Mouse (Mus musculus) liver, embryonic 15.5 days (tissue): Measurements from ENCODE around the gene Polr1b. TPM values are rescaled to one million over a fixed set of nuclear protein-coding genes. Genes with fewer than 3 reads are reported as not detected.

Experiments
- ATAC-seq: fragments of 200-750 bp; cut with Nextera tagmentation; 2 replicates; pipeline ENCODE4 v1.8.0; 2017; ENCODE audit warnings: moderate number of reproducible peaks, mild to moderate bottlenecking, moderate library complexity; ENCODE audit not compliant: insufficient read depth
- H3K27ac ChIP-seq: fragments of 300-500 bp; sonication (generic); replicated peaks from 2 replicates; pipeline ENCODE4 v1.5.1; 2015; ENCODE audit warnings: mild to moderate bottlenecking, inconsistent platforms
- H3K27me3 ChIP-seq: fragments of 300-500 bp; sonication (generic); 2 replicates; pipeline ENCODE4 v1.6.1; 2015; ENCODE audit warnings: mild to moderate bottlenecking, inconsistent platforms
- H3K36me3 ChIP-seq: fragments of 300-500 bp; sonication (generic); replicated peaks from 2 replicates; pipeline ENCODE4 v1.6.1; 2015; ENCODE audit warnings: moderate library complexity, mild to moderate bottlenecking, inconsistent platforms
- H3K4me1 ChIP-seq: fragments of 300-500 bp; sonication (generic); replicated peaks from 2 replicates; pipeline ENCODE4 v1.6.1; 2015; ENCODE audit warnings: inconsistent platforms
- H3K4me2 ChIP-seq: fragments of 300-500 bp; sonication (generic); 2 replicates; pipeline ENCODE4 v1.6.1; 2015; ENCODE audit warnings: moderate library complexity, mild to moderate bottlenecking, inconsistent platforms
- H3K4me3 ChIP-seq: fragments of 300-500 bp; sonication (generic); replicated peaks from 2 replicates; pipeline ENCODE4 v1.5.1; 2015; ENCODE audit warnings: mild to moderate bottlenecking, inconsistent platforms
- H3K9ac ChIP-seq: fragments of 300-500 bp; sonication (generic); 2 replicates; pipeline ENCODE4 v1.6.1; 2015; ENCODE audit warnings: moderate library complexity, mild to moderate bottlenecking, inconsistent platforms
- H3K9me3 ChIP-seq: fragments of 300-500 bp; sonication (generic); replicated peaks from 2 replicates; pipeline ENCODE4 v1.6.1; 2016; ENCODE audit warnings: inconsistent platforms
- WGBS: fragments of 180-500 bp; shearing (Covaris S2); methylation state at CpG from one replicate; pipeline ENCODE4 v1.1.7; 2015; ENCODE audit warnings: mixed read lengths; ENCODE audit not compliant: insufficient replicate concordance; 5-methylcytosine and 5-hydroxymethylcytosine counted together
- polyA plus RNA-seq: library from polyadenylated mRNA; unstranded; fragments of >200 nt; fragmentation: Nextera tagmentation; extraction: Ambion mirVana; gene quantifications from 2 replicates; pipeline ENCODE4 v1.2.1, GENCODE M21; 2015

The Polr1b gene
- polyA plus RNA-seq, 1 experiment from 2014 or later: 12.2 TPM

- Histone ChIP-seq H3K36me3 (no peaks in the 10 kb centered on the region), H3K9me3 (no peaks in the 10 kb centered on the region), H3K4me2 (no peak overlapping the region), H3K4me1 (no peaks in the 10 kb centered on the region), H3K27me3 (no peaks in the 10 kb centered on the region), H3K9ac (no peak overlapping the region), H3K4me3 (no peak overlapping the region), H3K27ac (no peak overlapping the region)
- WGBS: 52% methylated on average over 9 of the region's 9 CpGs
- ATAC-seq: no peak
Observed at GRCm38 (mm10) chr2:129151111-129151510, 50.3 kb downstream of the Polr1b start.

- Histone ChIP-seq H3K9ac (no peak overlapping the region), H3K4me2 (no peak overlapping the region), H3K36me3 (no peaks in the 10 kb centered on the region), H3K9me3 (no peaks in the 10 kb centered on the region), H3K27ac (no peak overlapping the region), H3K4me3 (no peak overlapping the region), H3K4me1 (no peaks in the 10 kb centered on the region), H3K27me3 (no peaks in the 10 kb centered on the region)
- 56% methylated on average over 1 of the region's 1 CpGs for WGBS
- no peak for ATAC-seq
Observed at GRCm38 (mm10) chr2:129152751-129153150, 52.0 kb downstream of the Polr1b start.

GRCm38 (mm10) chr2:129164815-129165214 lies 64.0 kb downstream of the Polr1b start:
- no peak overlapping the region for H3K4me3 ChIP-seq
- 43% methylated on average over 5 of the region's 5 CpGs for WGBS

GRCm38 (mm10) chr2:129166466-129167463 lies 66.0 kb downstream of the Polr1b start:
- Histone ChIP-seq H3K4me2 (no peak overlapping the region), H3K36me3 (no peaks in the 10 kb centered on the region)
- no peak for ATAC-seq

More at GRCm38 (mm10) chr2:129164815-129165214, 64.0 kb downstream of the Polr1b start:
- no peak for ATAC-seq
- Histone ChIP-seq H3K9me3 (no peaks in the 10 kb centered on the region), H3K9ac (no peak overlapping the region), H3K4me1 (no peaks in the 10 kb centered on the region), H3K27me3 (peaks cover 7% of the 10 kb centered on the region; the same call in 1 of the 2 replicates), H3K4me2 (no peak overlapping the region), H3K27ac (no peak overlapping the region), H3K36me3 (no peaks in the 10 kb centered on the region)

GRCm38 (mm10) chr2:129173386-129173785 lies 72.6 kb downstream of the Polr1b start:
- Histone ChIP-seq H3K4me3 (no peak overlapping the region), H3K9me3 (no peaks in the 10 kb centered on the region), H3K9ac (no peak overlapping the region), H3K36me3 (no peaks in the 10 kb centered on the region), H3K27ac (no peak overlapping the region), H3K4me1 (peaks cover 3% of the 10 kb centered on the region; the same call in 1 of the 2 replicates), H3K4me2 (no peak overlapping the region), H3K27me3 (peaks cover 10% of the 10 kb centered on the region; the same call in 1 of the 2 replicates)
- ATAC-seq: no peak
- 59% methylated on average over 10 of the region's 10 CpGs for WGBS

More at GRCm38 (mm10) chr2:129166466-129167463, 66.0 kb downstream of the Polr1b start:
- H3K27ac ChIP-seq: no peak overlapping the region
- H3K9me3 ChIP-seq: no peaks in the 10 kb centered on the region
- no peaks in the 10 kb centered on the region for H3K4me1 ChIP-seq
- H3K4me3 ChIP-seq: no peak overlapping the region
- 53% methylated on average over 10 of the region's 10 CpGs for WGBS
- peaks cover 5% of the 10 kb centered on the region; the same call in 1 of the 2 replicates for H3K27me3 ChIP-seq
- H3K9ac ChIP-seq: no peak overlapping the region

GRCm38 (mm10) chr2:129174474-129174873 lies 73.7 kb downstream of the Polr1b start:
- no peak for ATAC-seq
- peaks cover 3% of the 10 kb centered on the region for H3K4me1 ChIP-seq
- no peaks in the 10 kb centered on the region for H3K9me3 ChIP-seq
- no peak overlapping the region for H3K9ac ChIP-seq
- no peak overlapping the region for H3K27ac ChIP-seq
- no peak overlapping the region for H3K4me3 ChIP-seq
- peaks cover 10% of the 10 kb centered on the region; the same call in 1 of the 2 replicates for H3K27me3 ChIP-seq
- WGBS: 30% methylated on average over 7 of the region's 7 CpGs
- H3K4me2 ChIP-seq: no peak overlapping the region
- no peaks in the 10 kb centered on the region for H3K36me3 ChIP-seq

- Histone ChIP-seq H3K4me1 (peaks cover 3% of the 10 kb centered on the region), H3K4me3 (no peak overlapping the region), H3K27me3 (peaks cover 10% of the 10 kb centered on the region; the same call in 1 of the 2 replicates), H3K27ac (no peak overlapping the region), H3K4me2 (no peak overlapping the region), H3K36me3 (no peaks in the 10 kb centered on the region), H3K9ac (no peak overlapping the region), H3K9me3 (no peaks in the 10 kb centered on the region)
- WGBS: 10% methylated on average over 2 of the region's 2 CpGs
- ATAC-seq: no peak
Observed at GRCm38 (mm10) chr2:129175636-129176035, 74.8 kb downstream of the Polr1b start.

Other genes with a start within 250 kb of the Polr1b start
- gene Fbln7, start 238.0 kb upstream of the Polr1b start, polyA plus RNA-seq: 0.35 and 0.40 TPM in 2 replicates
- 2.1 and 2.7 TPM in 2 replicates for gene Zc3h8, start 156.9 kb upstream of the Polr1b start, polyA plus RNA-seq
- 0.47 and 0.66 TPM in 2 replicates for gene Zc3h6, start 133.6 kb upstream of the Polr1b start, polyA plus RNA-seq
- 2.9 and 3.3 TPM in 2 replicates for gene Gm10762, start 133.3 kb upstream of the Polr1b start, polyA plus RNA-seq
- gene Vinac1, start 52.8 kb upstream of the Polr1b start, polyA plus RNA-seq: not detected in 2 replicates
- gene Ttl, start 35.1 kb upstream of the Polr1b start, polyA plus RNA-seq: 1.6 and 1.8 TPM in 2 replicates
- gene Chchd5, start 28.7 kb downstream of the Polr1b start, polyA plus RNA-seq: 9.5 and 10.7 TPM in 2 replicates
- 42.8 and 48.3 TPM in 2 replicates for gene Slc20a1, start 97.8 kb downstream of the Polr1b start, polyA plus RNA-seq
- gene Ckap2l, start 196.2 kb downstream of the Polr1b start, polyA plus RNA-seq: 25.9 and 26.7 TPM in 2 replicates
- gene Il1a, start 209.0 kb downstream of the Polr1b start, polyA plus RNA-seq: 3.4 and 4.3 TPM in 2 replicates